Mouse (Mus musculus) left cerebral cortex, adult 18-20 months (tissue): Measurements from ENCODE around the gene Olfr839-ps1. TPM values are rescaled to one million over a fixed set of nuclear protein-coding genes. Genes with fewer than 3 reads are reported as not detected.

Experiments used
- DNase-seq, 2 experiments: peaks; one replicate each; pipeline ENCODE4 v3.0.0; 2021 to 2022; ENCODE audit warnings: low spot score in 2 of 2, mixed read lengths in 1 of 2
- long read RNA-seq, 2 experiments: library from polyadenylated mRNA; stranded (forward); transcript quantifications; one replicate each; pipeline ENCODE4 v2.0.0; 2021
- total RNA-seq, 2 experiments: library from RNA; stranded (reverse); gene quantifications; 2 replicates each; pipeline ENCODE4 v1.2.3; 2021

Gene Olfr839-ps1
- total RNA-seq: under 1 TPM; 0.05 to 0.12 TPM
- long read RNA-seq, experiment 1: 0 reads
- long read RNA-seq, experiment 2: 0 reads

GRCm38 (mm10) chr9:19177212-19177611 is at the start of gene Olfr839-ps1:
TSS of gene Olfr839-ps1 (minus strand) at chr9:19177312.
- DNase-seq: no peak

- DNase-seq: no peak
Measured at GRCm38 (mm10) chr9:19136017-19136416, 41.1 kb downstream of the Olfr839-ps1 start, which contains the start of gene Olfr837. TSS of gene Olfr837 (plus strand) at chr9:19136317.

- DNase-seq: no peak
Measured at GRCm38 (mm10) chr9:19120082-19120481, 57.0 kb downstream of the Olfr839-ps1 start, which contains the start of gene Olfr836. TSS of gene Olfr836 (plus strand) at chr9:19120382.

Other genes starting within 250 kb of the Olfr839-ps1 start
- gene Olfr832, start 240.2 kb downstream of the Olfr839-ps1 start, total RNA-seq: not detected
- not detected for gene Olfr834, start 189.3 kb downstream of the Olfr839-ps1 start, total RNA-seq
- not detected for gene Olfr835, start 144.6 kb downstream of the Olfr839-ps1 start, total RNA-seq
- not detected for gene Olfr836, start 56.9 kb downstream of the Olfr839-ps1 start, total RNA-seq
- not detected for gene Olfr837, start 41.0 kb downstream of the Olfr839-ps1 start, total RNA-seq
- not detected for gene Olfr843, start 74.7 kb upstream of the Olfr839-ps1 start, total RNA-seq
- not detected for gene Olfr844, start 139.0 kb upstream of the Olfr839-ps1 start, total RNA-seq
- gene Olfr845, start 159.1 kb upstream of the Olfr839-ps1 start, total RNA-seq: not detected
- gene Olfr846, start 186.7 kb upstream of the Olfr839-ps1 start, total RNA-seq: not detected
- not detected for gene Olfr847, start 201.4 kb upstream of the Olfr839-ps1 start, total RNA-seq